Mouse (Mus musculus): Measurements from ENCODE around the gene Plk4.

DNA sequence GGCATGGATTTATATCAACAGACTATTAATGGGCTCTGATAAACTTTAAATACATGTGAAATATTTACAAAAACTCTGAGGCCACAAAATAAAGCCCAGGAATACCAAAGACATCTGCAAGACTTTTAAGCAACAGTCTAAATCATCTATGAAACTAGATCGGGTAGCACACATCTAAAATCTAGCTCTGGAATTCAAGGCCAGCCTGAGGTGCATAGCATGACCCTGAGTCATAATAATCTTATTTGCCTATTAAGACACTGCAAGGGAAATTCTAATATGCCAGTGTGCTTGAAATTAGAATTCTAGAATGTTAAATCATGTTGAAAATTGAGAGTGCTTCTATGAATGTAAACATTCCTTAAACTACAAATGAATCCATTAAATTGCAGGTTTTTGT, 1.8 kb upstream of the Plk4 start:
- TF ChIP-seq EP300 (optimal IDR thresholded peaks at IDR 0.05) (no peak), CTCF (IDR thresholded peaks at IDR 0.05; ENCODE audit: low read depth) (no peak)

Data from stomach, postnatal 0 days (tissue).